Mouse (Mus musculus): ENCODE results near the gene Hilpda. TPM values are rescaled to one million over a fixed set of nuclear protein-coding genes. Genes with fewer than 3 reads are reported as not detected.

The Hilpda gene
- polyA plus RNA-seq, 1 experiment from 2014 or later = 35.0 TPM

DNA sequence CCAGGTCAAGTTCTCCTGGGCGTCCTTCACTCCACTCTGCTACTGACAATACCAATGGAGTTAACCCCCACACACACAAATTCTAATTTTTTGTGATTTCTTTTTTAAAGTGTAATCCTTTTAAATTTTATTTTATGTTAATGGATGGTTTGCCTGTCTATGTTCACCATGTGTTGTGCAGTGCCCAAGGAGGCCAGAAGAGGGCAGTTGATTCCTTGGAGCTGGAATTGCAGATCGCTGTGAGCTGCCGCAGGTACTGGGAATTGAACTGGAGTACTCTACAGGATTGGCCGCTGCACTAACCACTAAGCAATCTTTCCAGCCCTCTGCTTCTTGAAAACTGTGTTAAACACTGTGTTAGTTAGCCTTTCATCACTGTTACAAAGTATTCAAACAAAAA lies 33.2 kb downstream of the Hilpda start:
- no peaks in the 10 kb centered on the region for H3K27me3 ChIP-seq (ENCODE audit: control insufficient read depth, insufficient read depth, low read length)
- no peaks in the 10 kb centered on the region for H3K4me1 ChIP-seq (ENCODE audit: control insufficient read depth, insufficient read depth, low read length)
- no peak overlapping the region for H3K27ac ChIP-seq (replicated peaks; ENCODE audit: low read depth, low read length)
- WGBS = 88% methylated on average over 4 of the region's 4 CpGs
- DNase-seq (ENCODE audit: low spot score) (no peak), ATAC-seq (replicated peaks; ENCODE audit: insufficient number of reproducible peaks, low FRiP score, low TSS enrichment, low read depth) (no peak)
- H3K4me2 ChIP-seq (ENCODE audit: low read depth, low read length) = no peak overlapping the region
- no peaks in the 10 kb centered on the region for H3K36me3 ChIP-seq (replicated peaks; ENCODE audit: control insufficient read depth, insufficient read depth, low read depth, low read length)
- H3K9me3 ChIP-seq (replicated peaks; ENCODE audit: control insufficient read depth, low read length) = no peaks in the 10 kb centered on the region
- H3K4me3 ChIP-seq (ENCODE audit: low read depth, low read length) = no peak overlapping the region
- H3K9ac ChIP-seq (replicated peaks; ENCODE audit: low read length) = no peak overlapping the region

DNA sequence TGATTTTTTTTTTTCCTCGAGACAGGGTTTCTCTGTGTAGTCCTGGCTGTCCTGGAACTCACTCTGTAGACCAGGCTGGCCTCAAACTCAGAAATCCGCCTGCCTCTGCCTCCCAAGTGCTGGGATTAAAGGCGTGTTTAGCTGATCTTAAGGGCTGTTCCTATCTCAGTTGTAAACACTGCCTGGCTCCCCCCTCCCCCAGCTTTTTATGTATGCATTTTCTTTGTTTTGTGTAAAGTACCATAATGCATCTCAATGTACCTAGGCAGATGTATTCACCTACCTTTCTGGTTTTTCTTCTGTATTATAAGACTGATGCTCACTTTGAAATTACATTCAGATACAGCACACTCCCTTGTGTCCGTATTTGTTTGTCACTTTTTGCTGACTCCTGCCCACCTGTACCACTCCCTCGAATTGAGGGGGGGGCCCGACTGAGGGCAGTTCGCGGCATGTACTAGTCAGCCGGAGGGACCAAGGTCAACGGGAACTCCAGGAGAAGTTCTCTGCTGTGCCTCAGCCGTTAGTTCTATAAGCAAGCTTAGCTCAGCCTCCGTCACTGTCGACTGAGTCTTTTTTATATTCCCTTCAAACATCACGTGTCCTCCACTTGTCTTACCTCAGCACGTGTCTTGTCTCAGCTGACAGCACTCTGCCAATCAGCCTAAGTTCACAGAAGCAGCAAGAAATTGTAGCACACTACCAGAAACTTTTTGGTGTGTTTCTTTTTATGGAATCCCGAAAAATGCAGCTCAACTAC lies 36.7 kb downstream of the Hilpda start:
- WGBS = 89% methylated on average over 16 of the region's 16 CpGs
- ATAC-seq (replicated peaks; ENCODE audit: insufficient number of reproducible peaks, low FRiP score, low TSS enrichment, low read depth) = no peak
- Histone ChIP-seq H3K9me3 (replicated peaks; ENCODE audit: control insufficient read depth, low read length) (no peaks in the 10 kb centered on the region), H3K27ac (replicated peaks; ENCODE audit: low read depth, low read length) (no peak overlapping the region), H3K9ac (replicated peaks; ENCODE audit: low read length) (no peak overlapping the region), H3K4me3 (ENCODE audit: low read depth, low read length) (no peak overlapping the region), H3K27me3 (ENCODE audit: control insufficient read depth, insufficient read depth, low read length) (no peaks in the 10 kb centered on the region), H3K36me3 (replicated peaks; ENCODE audit: control insufficient read depth, insufficient read depth, low read depth, low read length) (no peaks in the 10 kb centered on the region), H3K4me2 (ENCODE audit: low read depth, low read length) (no peak overlapping the region), H3K4me1 (ENCODE audit: control insufficient read depth, insufficient read depth, low read length) (no peaks in the 10 kb centered on the region)
- DNase-seq (ENCODE audit: low spot score) = no peak

DNA sequence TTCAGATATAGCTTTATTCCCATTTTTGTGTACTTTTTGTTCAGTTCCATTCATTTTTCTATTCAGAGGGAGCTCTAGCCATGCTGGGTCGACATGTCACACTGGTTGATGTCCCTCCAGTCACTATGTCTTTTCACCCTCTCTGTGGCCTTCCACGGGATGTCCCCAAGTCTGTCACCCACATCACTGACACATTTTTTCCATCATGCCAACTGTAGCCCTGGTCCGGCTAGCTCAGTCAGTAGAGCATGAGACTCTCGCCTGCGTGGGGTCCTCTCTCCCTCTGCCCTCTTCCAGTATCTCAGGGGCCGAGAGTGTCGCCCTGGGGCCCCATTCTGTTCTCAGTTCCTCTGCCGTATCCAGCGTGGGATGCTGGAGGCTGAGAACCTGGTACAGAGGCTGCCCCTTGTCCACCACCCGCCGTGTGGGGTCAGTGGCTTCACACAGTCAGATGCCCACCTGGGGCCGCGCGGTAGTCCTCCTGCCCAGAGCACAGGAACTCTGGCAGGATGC lies 41.5 kb downstream of the Hilpda start:
- ATAC-seq (replicated peaks; ENCODE audit: insufficient number of reproducible peaks, low FRiP score, low TSS enrichment, low read depth) (no peak), DNase-seq (ENCODE audit: low spot score) (no peak)
- Histone ChIP-seq H3K4me1 (ENCODE audit: control insufficient read depth, insufficient read depth, low read length) (no peaks in the 10 kb centered on the region), H3K27me3 (ENCODE audit: control insufficient read depth, insufficient read depth, low read length) (no peaks in the 10 kb centered on the region), H3K27ac (replicated peaks; ENCODE audit: low read depth, low read length) (no peak overlapping the region), H3K9ac (replicated peaks; ENCODE audit: low read length) (no peak overlapping the region), H3K36me3 (replicated peaks; ENCODE audit: control insufficient read depth, insufficient read depth, low read depth, low read length) (no peaks in the 10 kb centered on the region), H3K9me3 (replicated peaks; ENCODE audit: control insufficient read depth, low read length) (no peaks in the 10 kb centered on the region), H3K4me3 (ENCODE audit: low read depth, low read length) (no peak overlapping the region), H3K4me2 (ENCODE audit: low read depth, low read length) (no peak overlapping the region)
- 66% methylated on average over 14 of the region's 14 CpGs for WGBS

DNA sequence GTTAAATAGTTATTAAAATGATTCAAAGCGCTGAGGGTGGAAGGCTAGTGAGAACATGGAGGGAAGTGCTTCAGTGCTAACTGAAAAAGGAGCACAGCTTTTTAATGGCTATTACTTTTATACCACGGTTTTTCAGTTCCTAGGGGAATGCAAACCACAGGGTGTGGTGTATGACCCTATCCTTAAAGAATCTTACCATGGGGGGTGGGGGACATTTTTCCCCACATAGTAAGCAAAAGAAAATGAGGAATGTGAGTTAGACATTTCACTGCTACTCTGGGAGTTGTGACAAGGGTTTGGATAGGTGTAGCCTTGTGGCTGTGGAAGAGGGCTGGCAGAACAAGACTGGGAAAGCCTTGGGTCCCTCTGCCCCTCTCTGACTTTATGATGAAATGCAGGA lies 45.0 kb downstream of the Hilpda start:
- ATAC-seq (replicated peaks; ENCODE audit: insufficient number of reproducible peaks, low FRiP score, low TSS enrichment, low read depth) (no peak), DNase-seq (ENCODE audit: low spot score) (no peak)
- Histone ChIP-seq H3K27me3 (ENCODE audit: control insufficient read depth, insufficient read depth, low read length) (no peaks in the 10 kb centered on the region), H3K4me3 (ENCODE audit: low read depth, low read length) (no peak overlapping the region), H3K36me3 (replicated peaks; ENCODE audit: control insufficient read depth, insufficient read depth, low read depth, low read length) (no peaks in the 10 kb centered on the region), H3K9ac (replicated peaks; ENCODE audit: low read length) (no peak overlapping the region), H3K9me3 (replicated peaks; ENCODE audit: control insufficient read depth, low read length) (no peaks in the 10 kb centered on the region), H3K4me1 (ENCODE audit: control insufficient read depth, insufficient read depth, low read length) (no peaks in the 10 kb centered on the region), H3K4me2 (ENCODE audit: low read depth, low read length) (no peak overlapping the region), H3K27ac (replicated peaks; ENCODE audit: low read depth, low read length) (no peak overlapping the region)
- 77% methylated on average over 2 of the region's 2 CpGs for WGBS

DNA sequence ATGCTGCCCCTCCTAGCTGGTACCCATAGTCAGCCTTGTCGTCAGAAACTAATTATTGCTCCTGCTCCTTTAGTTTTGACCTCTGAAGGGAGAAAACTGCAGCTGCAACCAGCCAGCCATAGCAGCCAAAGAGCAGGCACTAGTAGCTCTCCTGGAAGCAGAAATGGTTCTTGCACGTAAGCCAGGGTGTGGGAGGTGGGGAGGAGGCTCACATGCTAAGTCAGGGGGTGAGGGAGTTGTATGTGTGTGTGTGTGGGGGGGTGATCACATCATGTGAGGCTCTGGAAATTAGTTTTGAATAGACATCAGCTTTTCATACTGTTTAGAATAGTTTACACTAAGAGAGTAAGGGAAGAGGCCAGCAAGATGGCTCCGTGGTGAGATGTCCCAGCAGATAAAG lies 45.7 kb downstream of the Hilpda start:
- Histone ChIP-seq H3K4me3 (ENCODE audit: low read depth, low read length) (no peak overlapping the region), H3K4me2 (ENCODE audit: low read depth, low read length) (no peak overlapping the region), H3K9me3 (replicated peaks; ENCODE audit: control insufficient read depth, low read length) (no peaks in the 10 kb centered on the region), H3K4me1 (ENCODE audit: control insufficient read depth, insufficient read depth, low read length) (no peaks in the 10 kb centered on the region), H3K36me3 (replicated peaks; ENCODE audit: control insufficient read depth, insufficient read depth, low read depth, low read length) (no peaks in the 10 kb centered on the region), H3K27me3 (ENCODE audit: control insufficient read depth, insufficient read depth, low read length) (no peaks in the 10 kb centered on the region), H3K9ac (replicated peaks; ENCODE audit: low read length) (no peak overlapping the region), H3K27ac (replicated peaks; ENCODE audit: low read depth, low read length) (no peak overlapping the region)
- WGBS = 64% methylated on average over 3 of the region's 3 CpGs
- DNase-seq (ENCODE audit: low spot score) (no peak), ATAC-seq (replicated peaks; ENCODE audit: insufficient number of reproducible peaks, low FRiP score, low TSS enrichment, low read depth) (no peak)

DNA sequence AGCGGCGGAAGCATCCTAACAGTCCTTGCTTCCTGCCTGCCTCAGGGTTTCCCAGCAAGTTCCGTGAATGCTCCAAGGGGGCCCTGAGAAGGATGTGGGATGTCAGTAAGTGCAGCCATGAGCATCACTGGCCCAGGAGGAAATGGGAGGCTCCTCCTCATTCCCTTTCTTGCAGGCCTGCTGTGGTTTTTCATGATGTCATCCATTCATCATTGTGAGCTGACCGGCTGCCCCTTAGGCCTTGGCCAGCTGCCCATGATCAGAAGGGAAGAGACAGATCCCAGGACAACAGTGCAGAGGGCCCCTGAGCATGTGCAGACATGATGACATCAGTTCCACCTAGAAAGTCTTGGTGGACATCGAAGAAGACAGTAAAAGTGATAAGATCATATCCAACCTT lies 46.6 kb downstream of the Hilpda start, which contains the start of gene Fam71f1:
Gene Fam71f1 (plus strand): TSS at position 262 of the 400 bp plus-strand sequence.
- Histone ChIP-seq H3K27me3 (ENCODE audit: control insufficient read depth, insufficient read depth, low read length) (no peaks in the 10 kb centered on the region), H3K9ac (replicated peaks; ENCODE audit: low read length) (no peak within 1 kb of the TSS), H3K36me3 (replicated peaks; ENCODE audit: control insufficient read depth, insufficient read depth, low read depth, low read length) (no peaks in the 10 kb centered on the region), H3K27ac (replicated peaks; ENCODE audit: low read depth, low read length) (no peak within 1 kb of the TSS), H3K4me2 (ENCODE audit: low read depth, low read length) (no peak within 1 kb of the TSS), H3K9me3 (replicated peaks; ENCODE audit: control insufficient read depth, low read length) (no peaks in the 10 kb centered on the region), H3K4me1 (ENCODE audit: control insufficient read depth, insufficient read depth, low read length) (no peaks in the 10 kb centered on the region), H3K4me3 (ENCODE audit: low read depth, low read length) (no peak within 1 kb of the TSS)
- no peak for ATAC-seq (replicated peaks; ENCODE audit: insufficient number of reproducible peaks, low FRiP score, low TSS enrichment, low read depth)
- no peak for DNase-seq (ENCODE audit: low spot score)
- WGBS = 58% methylated on average over 5 of the region's 5 CpGs

DNA sequence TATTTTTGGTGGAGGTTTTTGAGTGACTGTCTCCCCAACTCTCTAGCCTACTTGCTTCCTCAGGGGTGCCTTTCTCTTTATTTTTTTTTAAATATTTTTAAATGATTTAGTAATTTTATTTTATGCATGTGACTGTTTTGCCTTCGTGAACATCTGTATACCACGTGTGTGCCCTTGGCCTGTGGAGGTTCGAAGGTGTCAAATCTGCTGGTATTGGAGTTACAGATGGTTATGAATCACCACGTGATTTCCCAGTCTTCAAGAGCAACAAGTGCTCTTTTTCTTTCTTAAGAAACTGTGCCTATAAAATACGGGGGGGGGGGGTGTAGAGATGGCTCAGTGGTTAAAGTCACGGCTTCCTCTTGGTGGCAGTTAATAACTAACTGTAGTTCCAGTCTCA lies 49.3 kb downstream of the Hilpda start:
- no peak for DNase-seq (ENCODE audit: low spot score)
- Histone ChIP-seq H3K4me3 (ENCODE audit: low read depth, low read length) (no peak overlapping the region), H3K9ac (replicated peaks; ENCODE audit: low read length) (no peak overlapping the region), H3K27me3 (ENCODE audit: control insufficient read depth, insufficient read depth, low read length) (no peaks in the 10 kb centered on the region), H3K36me3 (replicated peaks; ENCODE audit: control insufficient read depth, insufficient read depth, low read depth, low read length) (no peaks in the 10 kb centered on the region), H3K4me1 (ENCODE audit: control insufficient read depth, insufficient read depth, low read length) (no peaks in the 10 kb centered on the region), H3K9me3 (replicated peaks; ENCODE audit: control insufficient read depth, low read length) (no peaks in the 10 kb centered on the region), H3K4me2 (ENCODE audit: low read depth, low read length) (no peak overlapping the region), H3K27ac (replicated peaks; ENCODE audit: low read depth, low read length) (no peak overlapping the region)
- no peak for ATAC-seq (replicated peaks; ENCODE audit: insufficient number of reproducible peaks, low FRiP score, low TSS enrichment, low read depth)
- WGBS = 72% methylated on average over 6 of the region's 6 CpGs

DNA sequence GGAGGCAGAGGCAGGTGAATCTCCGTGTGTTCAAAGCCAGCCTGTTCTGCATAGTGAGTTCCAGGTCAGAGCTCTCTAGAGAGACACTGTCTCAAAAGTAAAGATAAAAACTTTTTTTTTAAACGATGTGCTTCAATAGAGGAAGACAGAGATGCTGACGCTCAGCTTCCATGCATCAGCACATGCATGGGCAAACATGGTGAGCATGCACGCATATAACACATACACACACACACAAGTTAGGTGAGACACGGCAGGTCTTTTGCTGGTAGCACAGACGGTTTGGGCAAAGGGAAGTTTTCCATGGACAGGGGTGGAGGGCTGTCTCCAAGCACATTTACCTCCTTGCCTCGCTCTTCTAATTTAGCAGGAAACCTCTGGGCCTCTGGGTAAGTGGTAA lies 49.9 kb downstream of the Hilpda start:
- Histone ChIP-seq H3K27me3 (ENCODE audit: control insufficient read depth, insufficient read depth, low read length) (no peaks in the 10 kb centered on the region), H3K9ac (replicated peaks; ENCODE audit: low read length) (no peak overlapping the region), H3K4me2 (ENCODE audit: low read depth, low read length) (no peak overlapping the region), H3K36me3 (replicated peaks; ENCODE audit: control insufficient read depth, insufficient read depth, low read depth, low read length) (no peaks in the 10 kb centered on the region), H3K27ac (replicated peaks; ENCODE audit: low read depth, low read length) (no peak overlapping the region), H3K4me3 (ENCODE audit: low read depth, low read length) (no peak overlapping the region), H3K9me3 (replicated peaks; ENCODE audit: control insufficient read depth, low read length) (no peaks in the 10 kb centered on the region), H3K4me1 (ENCODE audit: control insufficient read depth, insufficient read depth, low read length) (no peaks in the 10 kb centered on the region)
- DNase-seq (ENCODE audit: low spot score) (no peak), ATAC-seq (replicated peaks; ENCODE audit: insufficient number of reproducible peaks, low FRiP score, low TSS enrichment, low read depth) (no peak)
- 92% methylated on average over 7 of the region's 7 CpGs for WGBS
